ENCODE assay signal across 8 mouse cellular contexts in the genomic region with DNA sequence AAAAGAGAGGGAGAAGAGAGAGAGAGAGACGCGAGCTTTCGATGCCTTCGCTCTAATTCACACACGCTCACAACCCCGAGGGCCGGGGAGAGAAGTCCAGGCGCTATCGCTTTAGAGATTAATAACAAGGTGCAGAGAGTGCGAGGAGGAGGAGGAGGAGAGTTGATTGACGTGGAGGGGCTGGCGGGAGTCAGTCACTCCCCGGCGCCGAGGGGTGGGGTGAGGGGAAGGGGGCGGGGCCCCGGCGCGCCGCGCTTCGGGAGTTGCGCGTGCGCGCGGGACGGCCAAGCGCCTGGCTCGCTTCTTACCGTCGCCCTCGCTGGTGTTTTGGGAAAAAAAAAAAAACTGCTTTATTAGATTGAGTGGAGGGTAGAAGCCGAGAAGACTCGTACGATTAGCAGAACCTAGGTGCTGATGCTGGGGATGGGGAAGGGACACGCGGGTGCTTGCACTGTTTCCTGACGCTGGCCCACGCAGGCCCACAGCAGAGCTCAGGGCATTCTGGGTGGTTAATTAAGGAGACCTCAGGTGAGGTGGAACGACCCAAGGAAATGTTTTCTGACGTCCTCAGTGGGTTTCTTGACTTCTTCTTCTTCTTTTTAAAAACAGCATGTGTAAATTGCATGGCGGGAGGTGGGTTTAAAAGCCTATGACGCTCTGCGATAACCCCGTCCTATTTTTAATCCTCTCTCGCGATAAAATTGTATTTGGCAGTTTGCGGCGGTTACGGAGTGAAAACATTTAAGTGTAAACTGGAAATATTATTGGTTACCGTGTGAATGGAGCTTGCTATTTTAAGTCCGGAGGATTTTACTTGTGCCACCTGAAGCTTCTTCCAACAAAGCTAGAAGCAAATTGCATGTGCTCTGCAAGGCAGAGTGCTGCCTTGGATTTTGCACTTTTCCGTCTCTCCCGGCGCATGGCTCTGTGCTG. TPM values are rescaled to one million over a fixed set of nuclear protein-coding genes. Genes with fewer than 3 reads are reported as not detected.
DNase-seq lines count a peak whose midpoint lies in the region; ATAC-seq lines count a peak whose summit lies in the region.

No protein-coding gene starts in this region.

- peak overlapping the region; percentile 97 for H3K4me3 ChIP-seq in hindbrain, embryonic 16.5 days (ENCODE audit: low read length)

- peak overlapping the region; percentile 99 for H3K27ac ChIP-seq in hindbrain, embryonic 16.5 days (ENCODE audit: low read depth, low read length)

- peak overlapping the region; percentile 73 for H3K4me2 ChIP-seq in hindbrain, embryonic 16.5 days (ENCODE audit: low read length)

- H3K4me1 ChIP-seq in hindbrain, embryonic 16.5 days (ENCODE audit: control insufficient read depth, insufficient read depth, low read depth, low read length): peaks cover 7% of the 10 kb centered on the region

- no peaks in the 10 kb centered on the region for H3K27me3 ChIP-seq in hindbrain, embryonic 16.5 days (replicated peaks; ENCODE audit: control insufficient read depth, insufficient read depth, low read length)

- peak overlapping the region; percentile 100 for H3K9ac ChIP-seq in hindbrain, embryonic 16.5 days (ENCODE audit: low read depth, low read length)

- no peaks in the 10 kb centered on the region; the same call in 1 of the 2 replicates for H3K9me3 ChIP-seq in hindbrain, embryonic 16.5 days (ENCODE audit: control insufficient read depth, low read length)

- DNase-seq in WW6 (ENCODE audit: low read depth, low spot score): peak; percentile 39
- DNase-seq in cerebellum, postnatal 4 days (ENCODE audit: low spot score in 2 of 2): peak; percentile 64 to 89
- DNase-seq in gastrocnemius, adult 18-20 months (ENCODE audit: low spot score): peak; percentile 80
- peak; percentile 70 to 79 for DNase-seq in left cerebral cortex, adult 18-20 months (ENCODE audit: low spot score in 2 of 2)
- DNase-seq in right cerebral cortex, adult 2 months (ENCODE audit: low spot score in 2 of 2): peak; percentile 68 to 73
- peak; percentile 86 for DNase-seq in urinary bladder, postnatal 14 days (ENCODE audit: low spot score)

- WGBS in hindbrain, embryonic 16.5 days: under 1% methylated on average over 54 of the region's 56 CpGs

- peak; percentile 91 for ATAC-seq in hindbrain, embryonic 16.5 days
- peak; percentile 61 for ATAC-seq in megakaryocyte, adult 5-6 weeks (ENCODE audit: poor library complexity, severe bottlenecking)

- no peaks in the 10 kb centered on the region for H3K36me3 ChIP-seq in hindbrain, embryonic 16.5 days (ENCODE audit: control insufficient read depth, insufficient read depth, low read length)

RNA-seq across cellular contexts. Expression of a gene that starts 1.3 kb away (rescaled TPM):
- total RNA-seq in gastrocnemius, adult 18-20 months (2021): 10 to 100 TPM; 24.5 to 27.8 TPM
- polyA plus RNA-seq in hindbrain, embryonic 16.5 days (2015; fragmentation: Nextera tagmentation; extraction: Ambion mirVana): 11.8 and 12.4 TPM in 2 replicates
- 10 to 100 TPM; 66.8 to 69.1 TPM for total RNA-seq in left cerebral cortex, adult 18-20 months (2021)
- 87.4 and 95.4 TPM in 2 replicates for total RNA-seq in megakaryocyte, adult 5-6 weeks (2015)
- 81.4 and 85.0 TPM in 2 replicates for total RNA-seq in megakaryocyte, adult 5-6 weeks (2017)

RNA-seq across cellular contexts. Expression of a gene that starts 46.6 kb away (rescaled TPM):
- total RNA-seq in gastrocnemius, adult 18-20 months (2021): 10 to 100 TPM; 20.7 to 24.9 TPM
- polyA plus RNA-seq in hindbrain, embryonic 16.5 days (2015; fragmentation: Nextera tagmentation; extraction: Ambion mirVana): 14.2 and 16.3 TPM in 2 replicates
- 10 to 100 TPM; 14.4 TPM for total RNA-seq in left cerebral cortex, adult 18-20 months (2021)
- 24.4 and 27.6 TPM in 2 replicates for total RNA-seq in megakaryocyte, adult 5-6 weeks (2015)
- 33.4 and 38.2 TPM in 2 replicates for total RNA-seq in megakaryocyte, adult 5-6 weeks (2017)

Comparison
In these comparisons a context has a peak if more than half of its experiments do, and no peak if none do; other contexts are left out.
1. Peak in every context shown above with its lines: DNase-seq, ATAC-seq, H3K4me3 ChIP-seq and H3K27ac ChIP-seq.